Mouse (Mus musculus) neural tube, embryonic 12.5 days (tissue): ENCODE measurements at regions not wholly inside any gene's neighbourhood (a gene's known extent, or its start where the extent isn't known, plus 50 kb on each side); places are given as distances from the start of the nearest gene placed in this dataset.
A peak's percentile ranks its signal among the peaks of the same experiment; 100 is the strongest.

Experiments used
- ATAC-seq: fragments of 200-750 bp; cut with Nextera tagmentation; 2 replicates; pipeline ENCODE4 v1.8.0; 2017; ENCODE audit warnings: low read depth, mild to moderate bottlenecking, moderate TSS enrichment, moderate library complexity; ENCODE audit not compliant: low FRiP score
- H3K27ac ChIP-seq: fragments of 300-500 bp; sonication (generic); 2 replicates; pipeline ENCODE4 v1.5.1; 2016
- H3K27me3 ChIP-seq: fragments of 300-500 bp; sonication (generic); replicated peaks from 2 replicates; pipeline ENCODE4 v1.6.1; 2016; ENCODE audit warnings: mild to moderate bottlenecking
- H3K36me3 ChIP-seq: fragments of 300-500 bp; sonication (generic); 2 replicates; pipeline ENCODE4 v1.6.1; 2016; ENCODE audit warnings: mild to moderate bottlenecking
- H3K4me1 ChIP-seq: fragments of 300-500 bp; sonication (generic); 2 replicates; pipeline ENCODE4 v1.6.1; 2016
- H3K4me2 ChIP-seq: fragments of 300-500 bp; sonication (generic); replicated peaks from 2 replicates; pipeline ENCODE4 v1.6.1; 2016; ENCODE audit warnings: mild to moderate bottlenecking
- H3K4me3 ChIP-seq: fragments of 300-500 bp; sonication (generic); 2 replicates; pipeline ENCODE4 v1.5.1; 2016
- H3K9ac ChIP-seq: fragments of 300-500 bp; sonication (generic); 2 replicates; pipeline ENCODE4 v1.6.1; 2016; ENCODE audit warnings: mild to moderate bottlenecking
- H3K9me3 ChIP-seq: fragments of 300-500 bp; sonication (generic); 2 replicates; pipeline ENCODE4 v1.6.1; 2016; ENCODE audit warnings: mild to moderate bottlenecking
- WGBS: fragments of 180-500 bp; shearing (Covaris S2); methylation state at CpG from one replicate; pipeline ENCODE4 v1.1.7; 2016; 5-methylcytosine and 5-hydroxymethylcytosine counted together
- microRNA counts: library from miRNA; unstranded; fragments of <30 nt; microRNA quantifications from one replicate; lab custom pipeline; 2017
- microRNA-seq: library from miRNA; unstranded; fragments of <30 nt; microRNA quantifications from one replicate; pipeline ENCODE4, GENCODE M21; 2017

- H3K9me3 ChIP-seq: no peaks in the 10 kb centered on the region
- H3K27ac ChIP-seq: no peak overlapping the region
- no peaks in the 10 kb centered on the region for H3K4me1 ChIP-seq
- no peak overlapping the region for H3K9ac ChIP-seq
- no peak overlapping the region for H3K4me2 ChIP-seq
- H3K4me3 ChIP-seq: no peak overlapping the region
- no peaks in the 10 kb centered on the region for H3K27me3 ChIP-seq
- no peaks in the 10 kb centered on the region for H3K36me3 ChIP-seq
- 88% methylated on average over 4 of the region's 4 CpGs for WGBS
- no peak for ATAC-seq
Observed at GRCm38 (mm10) chr9:41221110-41221790, 59.8 kb upstream of the Ubash3b start.

GRCm38 (mm10) chr9:41220105-41220669 lies 58.7 kb upstream of the Ubash3b start:
- H3K4me3 ChIP-seq: no peak overlapping the region
- no peaks in the 10 kb centered on the region for H3K27me3 ChIP-seq
- no peak overlapping the region for H3K9ac ChIP-seq
- no peak overlapping the region for H3K27ac ChIP-seq
- H3K4me2 ChIP-seq: no peak overlapping the region
- no peaks in the 10 kb centered on the region for H3K36me3 ChIP-seq
- no peak for ATAC-seq
- H3K9me3 ChIP-seq: no peaks in the 10 kb centered on the region
- H3K4me1 ChIP-seq: no peaks in the 10 kb centered on the region
- 96% methylated on average over 3 of the region's 3 CpGs for WGBS

DNA sequence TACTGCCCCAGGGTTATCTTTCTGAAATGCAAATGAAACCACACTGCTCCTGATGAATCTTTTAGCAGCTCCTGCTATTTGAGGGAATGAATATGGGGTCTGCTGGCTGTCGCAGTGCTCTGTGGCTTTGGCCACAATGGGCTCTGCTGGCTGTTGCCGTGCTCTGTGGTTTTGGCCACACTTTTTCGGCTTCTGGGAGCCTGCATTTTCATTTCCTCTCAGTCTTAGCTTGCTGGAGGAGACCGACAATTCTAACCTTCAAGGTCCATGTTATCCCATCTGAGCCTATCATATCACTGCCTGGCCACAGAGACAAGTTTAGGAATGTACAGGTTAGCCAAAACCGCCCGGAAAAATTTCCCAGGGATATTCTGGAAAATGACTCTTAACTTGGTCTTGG lies 57.2 kb upstream of the Ubash3b start:
- ATAC-seq: no peak
- Histone ChIP-seq H3K36me3 (no peaks in the 10 kb centered on the region), H3K9me3 (no peaks in the 10 kb centered on the region), H3K9ac (no peak overlapping the region), H3K4me1 (no peaks in the 10 kb centered on the region), H3K27ac (no peak overlapping the region), H3K4me2 (no peak overlapping the region), H3K4me3 (no peak overlapping the region), H3K27me3 (no peaks in the 10 kb centered on the region)
- WGBS: 94% methylated on average over 6 of the region's 6 CpGs

GRCm38 (mm10) chr9:41216248-41216647 lies 54.8 kb upstream of the Ubash3b start:
- Histone ChIP-seq H3K4me3 (no peak overlapping the region), H3K4me1 (peaks cover 19% of the 10 kb centered on the region), H3K9me3 (no peaks in the 10 kb centered on the region), H3K4me2 (no peak overlapping the region), H3K27me3 (no peaks in the 10 kb centered on the region), H3K9ac (no peak overlapping the region), H3K36me3 (no peaks in the 10 kb centered on the region), H3K27ac (no peak overlapping the region)
- no peak for ATAC-seq
- WGBS: 17% methylated on average over 3 of the region's 3 CpGs

DNA sequence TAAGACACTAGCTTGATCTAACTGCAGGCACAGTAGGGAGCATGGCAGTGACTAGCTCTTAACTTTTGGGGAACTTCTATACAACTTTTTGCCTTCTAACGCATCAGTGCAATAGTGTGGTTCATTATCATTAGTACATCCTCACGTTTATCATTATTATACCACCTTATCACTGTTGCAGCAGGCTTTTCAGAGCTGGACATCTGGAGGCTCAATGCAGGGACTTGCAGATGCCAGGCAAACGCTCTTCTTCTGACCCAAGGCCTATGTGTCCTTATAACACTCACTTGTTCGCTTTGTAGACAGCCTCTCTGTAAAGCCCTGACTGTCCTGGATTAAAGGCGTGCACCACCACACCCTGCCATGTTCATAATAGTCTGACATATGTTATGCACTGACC lies 53.5 kb upstream of the Ubash3b start:
- no peak for ATAC-seq
- H3K36me3 ChIP-seq: no peaks in the 10 kb centered on the region
- no peak overlapping the region for H3K4me3 ChIP-seq
- no peaks in the 10 kb centered on the region for H3K27me3 ChIP-seq
- no peaks in the 10 kb centered on the region for H3K9me3 ChIP-seq
- H3K27ac ChIP-seq: no peak overlapping the region
- WGBS: 89% methylated on average over 5 of the region's 5 CpGs
- no peak overlapping the region for H3K4me2 ChIP-seq
- H3K9ac ChIP-seq: no peak overlapping the region
- peaks cover 19% of the 10 kb centered on the region for H3K4me1 ChIP-seq

DNA sequence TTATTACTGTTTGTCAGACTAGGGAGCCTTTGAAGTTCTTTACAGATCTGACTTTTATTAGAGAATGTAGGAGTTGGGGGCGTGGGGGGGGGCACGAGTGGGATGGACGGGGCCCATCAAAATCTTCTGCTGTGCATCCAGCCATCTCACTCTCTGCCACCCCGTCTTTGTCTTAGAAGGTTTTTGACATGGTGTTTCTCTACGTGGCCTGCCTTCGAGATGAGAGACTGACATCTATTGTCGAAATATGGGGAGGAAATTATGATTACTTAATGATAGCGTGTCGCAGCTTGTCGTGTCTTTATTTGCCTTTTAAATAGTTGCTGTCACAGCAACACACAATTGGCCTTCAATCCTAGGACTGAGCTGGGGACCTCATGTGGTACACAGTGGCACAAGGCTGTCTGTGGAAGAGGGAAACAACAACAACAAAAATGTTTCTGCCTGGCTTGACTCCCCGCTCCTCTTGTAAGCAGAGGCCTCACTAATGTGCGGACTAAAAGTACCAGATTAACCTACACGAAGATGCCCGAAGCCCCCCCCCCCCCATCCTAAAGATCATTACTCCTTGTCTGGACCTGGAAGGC lies 51.5 kb upstream of the Ubash3b start:
- Histone ChIP-seq H3K36me3 (no peaks in the 10 kb centered on the region), H3K27ac (peak overlapping the region; percentile 21; the same call in 1 of the 2 replicates), H3K9ac (no peak overlapping the region), H3K4me2 (peak overlapping the region; percentile 50), H3K27me3 (no peaks in the 10 kb centered on the region), H3K9me3 (no peaks in the 10 kb centered on the region), H3K4me1 (peaks cover 19% of the 10 kb centered on the region), H3K4me3 (no peak overlapping the region)
- no peak for ATAC-seq
- WGBS: 50% methylated on average over 14 of the region's 14 CpGs

GRCm38 (mm10) chr9:41212303-41212901 lies 50.9 kb upstream of the Ubash3b start:
- Histone ChIP-seq H3K9ac (no peak overlapping the region), H3K9me3 (no peaks in the 10 kb centered on the region), H3K27ac (no peak overlapping the region), H3K36me3 (no peaks in the 10 kb centered on the region), H3K4me1 (peaks cover 19% of the 10 kb centered on the region), H3K4me3 (no peak overlapping the region), H3K27me3 (no peaks in the 10 kb centered on the region), H3K4me2 (peak overlapping the region; percentile 50)
- 0% methylated on average over 6 of the region's 7 CpGs for WGBS
- 0 out of 2 replicates have a peak, but pooled peaks have one; percentile 30 for ATAC-seq

DNA sequence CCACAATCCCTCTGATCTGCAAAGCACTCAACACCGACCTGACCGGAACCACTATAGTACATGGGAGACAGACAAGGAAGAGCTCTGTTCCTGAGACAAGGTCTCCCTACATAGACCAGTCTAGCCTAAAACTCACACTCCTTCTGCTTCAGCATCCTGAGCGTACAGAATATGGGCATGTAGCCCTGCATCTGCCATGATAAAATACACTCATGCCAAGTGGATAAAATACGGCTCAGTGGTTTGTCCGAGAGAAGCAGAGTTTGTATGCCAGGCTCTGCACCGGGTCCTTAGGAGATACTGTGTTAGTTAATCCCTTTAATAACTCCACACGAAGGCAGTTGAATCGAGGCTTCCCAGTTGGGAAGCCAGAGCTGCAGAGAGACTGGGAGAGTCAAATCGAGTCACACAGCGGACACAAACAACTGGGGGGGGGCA lies 50.4 kb upstream of the Ubash3b start:
- Histone ChIP-seq H3K27ac (no peak overlapping the region), H3K4me2 (peak overlapping the region; percentile 50), H3K9ac (no peak overlapping the region), H3K36me3 (no peaks in the 10 kb centered on the region), H3K27me3 (no peaks in the 10 kb centered on the region), H3K4me1 (peaks cover 19% of the 10 kb centered on the region), H3K4me3 (no peak overlapping the region), H3K9me3 (no peaks in the 10 kb centered on the region)
- WGBS: 47% methylated on average over 10 of the region's 10 CpGs
- ATAC-seq: no peak

MicroRNA genes in the stretch of these regions (microRNA counts, 519-probe panel; counts per million panel counts)
- microRNA mmu-miR-100 (lab: Ali Mortazavi, UCI) (7,545 counts per million, percentile 96 among the panel's probes with 10 or more counts), microRNA mmu-miR-125b-3p (lab: Ali Mortazavi, UCI) (4,299 counts per million, percentile 78 among the panel's probes with 10 or more counts)

Small RNAs in the stretch of these regions (microRNA-seq; reads per million reads assigned to microRNA genes)
- gene Mir100 (36,914 reads per million, percentile 99 among the genes with 10 or more reads in this experiment), gene Mir125b-1 (1,022 reads per million, percentile 78 among the genes with 10 or more reads in this experiment), gene Mirlet7a-2 (123 reads per million, percentile 55 among the genes with 10 or more reads in this experiment)
